Mouse (Mus musculus): ENCODE results near the gene Dnaaf3. TPM values are rescaled to one million over a fixed set of nuclear protein-coding genes. Genes with fewer than 3 reads are reported as not detected.
A peak's percentile ranks its signal among the peaks of the same experiment; 100 is the strongest.

Gene Dnaaf3
- polyA plus RNA-seq, 1 experiment from 2014 or later, result 0.13 TPM

DNA sequence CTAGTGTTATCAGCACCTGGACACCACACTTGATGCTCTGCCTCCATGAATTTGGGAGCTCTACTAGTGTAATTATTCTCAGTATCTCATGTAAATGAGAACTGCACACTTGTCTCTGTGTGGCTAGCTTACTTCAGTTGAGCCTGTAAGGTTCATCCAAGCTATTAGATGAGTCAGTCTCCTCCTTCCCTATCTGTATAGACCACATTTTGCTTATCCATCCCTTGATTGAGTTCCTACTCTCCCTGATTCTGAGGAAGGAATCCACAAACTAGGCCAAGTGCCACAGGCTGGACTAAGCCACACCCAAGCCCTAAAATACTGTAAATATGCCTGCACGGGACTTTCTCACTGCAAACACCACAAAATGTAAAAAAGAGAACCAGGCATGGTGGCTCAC is 38.3 kb downstream of the Dnaaf3 start:
- Histone ChIP-seq H3K27me3 (no peaks in the 10 kb centered on the region), H3K36me3 (peaks cover 87% of the 10 kb centered on the region), H3K9ac (no peak overlapping the region), H3K4me2 (peak overlapping the region; percentile 3; the same call in 1 of the 2 replicates), H3K9me3 (replicated peaks) (no peaks in the 10 kb centered on the region), H3K27ac (peak overlapping the region; percentile 25), H3K4me1 (replicated peaks) (peaks cover 79% of the 10 kb centered on the region), H3K4me3 (replicated peaks) (no peak overlapping the region)
- ATAC-seq (ENCODE audit: low read depth), result peak; percentile 60
- DNase-seq, result no peak
- WGBS (ENCODE audit: insufficient replicate concordance), result 25% methylated on average over 1 of the region's 1 CpGs

DNA sequence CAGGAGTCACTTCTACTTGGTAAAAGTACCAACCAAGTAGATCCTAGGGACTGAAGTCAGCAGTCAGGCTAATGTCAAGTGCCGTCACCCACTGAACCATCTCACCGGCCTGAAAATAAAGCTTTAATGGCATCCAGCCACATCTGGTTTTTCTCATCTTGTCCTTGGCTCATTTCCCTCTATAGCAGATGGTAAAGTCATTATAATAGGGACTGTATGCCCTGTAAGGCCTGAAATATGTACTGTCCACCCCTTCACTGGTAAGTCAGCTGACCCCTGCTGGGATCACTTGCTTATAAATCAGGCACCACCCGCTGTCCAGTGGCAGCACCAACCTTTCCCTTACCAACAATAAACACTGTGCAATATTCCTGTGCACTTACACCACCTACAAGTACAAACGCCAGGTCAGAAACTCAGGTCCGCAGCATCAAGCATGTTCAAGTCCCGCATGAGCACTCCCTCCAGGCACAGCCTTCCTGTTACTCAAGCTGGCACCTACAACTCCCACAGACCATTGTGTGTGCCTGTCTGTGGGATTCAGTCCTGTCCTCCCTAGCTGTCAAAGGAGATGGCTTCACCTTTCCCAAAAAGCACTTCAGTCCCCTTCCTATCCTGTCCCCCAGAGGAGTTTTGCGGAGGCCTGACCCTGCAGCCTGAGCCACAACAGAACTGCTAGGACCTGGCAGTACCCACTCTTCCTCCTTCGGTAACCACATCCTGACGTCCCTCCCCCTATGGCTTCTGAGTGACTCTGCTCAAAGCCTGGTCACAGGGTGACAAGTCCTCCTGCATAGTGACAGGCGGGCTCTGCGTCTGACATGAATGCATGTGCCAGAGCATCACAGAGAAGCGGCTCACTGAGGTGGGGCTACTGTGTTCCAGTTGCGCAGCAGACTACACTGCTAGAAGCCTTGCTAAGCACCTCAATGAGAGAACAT is 39.7 kb downstream of the Dnaaf3 start:
- peaks cover 92% of the 10 kb centered on the region for H3K36me3 ChIP-seq
- H3K9me3 ChIP-seq (replicated peaks), result no peaks in the 10 kb centered on the region
- no peak overlapping the region for H3K27ac ChIP-seq
- no peak overlapping the region for H3K9ac ChIP-seq
- H3K27me3 ChIP-seq, result no peaks in the 10 kb centered on the region
- no peak for DNase-seq
- no peak overlapping the region for H3K4me3 ChIP-seq (replicated peaks)
- H3K4me2 ChIP-seq, result no peak overlapping the region
- H3K4me1 ChIP-seq (replicated peaks), result peaks cover 64% of the 10 kb centered on the region
- ATAC-seq (ENCODE audit: low read depth), result peak; percentile 38; the same call in 1 of the 2 replicates
- 63% methylated on average over 13 of the region's 13 CpGs for WGBS (ENCODE audit: insufficient replicate concordance)

DNA sequence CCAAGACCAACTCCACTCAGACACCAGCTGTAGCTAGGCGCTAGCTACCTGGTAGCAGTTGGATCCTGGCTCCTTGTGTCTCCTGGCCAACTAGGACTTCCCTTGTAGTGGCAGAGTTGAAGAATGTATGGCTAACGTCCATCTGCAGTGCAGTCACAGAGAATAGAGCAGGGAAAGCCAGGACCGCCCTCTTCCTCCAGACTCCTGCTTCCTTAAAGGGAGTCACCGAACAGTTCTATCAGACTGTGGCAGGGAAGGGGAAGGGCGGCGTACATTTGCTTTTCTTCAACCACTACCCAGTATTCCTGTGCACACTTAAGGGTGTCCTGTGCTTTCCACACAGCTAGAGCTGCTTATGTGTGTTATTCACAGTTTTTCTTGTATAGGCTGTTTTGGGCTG is 40.9 kb downstream of the Dnaaf3 start:
- DNase-seq (no peak), ATAC-seq (ENCODE audit: low read depth) (0 out of 2 replicates have a peak, but pooled peaks have one; percentile 16)
- H3K4me3 ChIP-seq (replicated peaks), result no peak overlapping the region
- H3K27ac ChIP-seq, result 0 out of 2 replicates have a peak overlapping the region, but pooled peaks have one; percentile 47
- H3K36me3 ChIP-seq, result peaks cover 91% of the 10 kb centered on the region
- H3K27me3 ChIP-seq, result no peaks in the 10 kb centered on the region
- no peak overlapping the region for H3K9ac ChIP-seq
- no peaks in the 10 kb centered on the region for H3K9me3 ChIP-seq (replicated peaks)
- H3K4me2 ChIP-seq, result no peak overlapping the region
- 45% methylated on average over 6 of the region's 6 CpGs for WGBS (ENCODE audit: insufficient replicate concordance)
- H3K4me1 ChIP-seq (replicated peaks), result peaks cover 58% of the 10 kb centered on the region

DNA sequence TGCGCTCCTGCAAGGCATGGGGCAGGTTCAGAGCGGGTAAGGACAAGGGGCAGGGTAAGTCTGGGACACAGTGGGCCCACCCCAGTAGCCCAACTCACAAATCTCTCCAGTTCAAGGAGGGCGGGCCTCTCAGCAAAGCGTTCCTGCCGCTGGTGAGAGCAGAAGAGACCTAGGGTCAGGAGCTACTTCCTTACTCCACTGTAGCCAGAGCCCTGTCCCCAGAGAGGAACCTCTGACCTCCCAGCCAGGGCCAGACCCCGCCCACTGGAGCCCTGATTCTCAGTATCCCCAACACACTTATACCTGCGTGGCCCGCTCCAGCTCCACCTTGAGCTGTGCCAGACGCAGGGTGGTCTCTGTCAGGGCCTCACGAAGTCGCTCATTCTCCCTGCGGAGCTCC is 50.0 kb downstream of the Dnaaf3 start:
- Histone ChIP-seq H3K4me2 (no peak overlapping the region), H3K27me3 (peaks cover 23% of the 10 kb centered on the region), H3K27ac (no peak overlapping the region), H3K9ac (no peak overlapping the region), H3K4me3 (replicated peaks) (no peak overlapping the region), H3K9me3 (replicated peaks) (no peaks in the 10 kb centered on the region), H3K36me3 (peaks cover 65% of the 10 kb centered on the region), H3K4me1 (replicated peaks) (peaks cover 18% of the 10 kb centered on the region; the same call in 1 of the 2 replicates)
- DNase-seq, result no peak
- no peak for ATAC-seq (ENCODE audit: low read depth)
- WGBS (ENCODE audit: insufficient replicate concordance), result 84% methylated on average over 12 of the region's 12 CpGs

DNA sequence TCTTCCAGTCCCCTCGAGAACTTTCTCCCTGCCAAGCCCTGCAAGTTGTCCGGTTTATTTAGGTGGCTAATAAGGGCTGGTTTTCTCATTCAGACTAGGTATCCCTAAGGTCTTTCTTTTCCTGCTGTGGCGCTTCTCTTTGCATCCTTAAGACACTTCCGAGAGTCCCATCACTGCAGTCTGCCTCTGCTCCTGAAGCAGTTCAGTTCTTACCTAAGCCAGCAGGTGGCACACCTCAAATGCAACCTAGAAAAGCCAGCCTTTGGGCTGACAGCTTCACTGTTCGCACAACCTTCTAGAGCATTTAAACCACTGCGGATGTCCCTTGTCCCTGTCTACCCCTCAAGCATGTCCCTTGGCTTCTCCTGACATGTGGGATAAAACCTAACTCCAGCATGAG is 52.6 kb downstream of the Dnaaf3 start:
- no peak overlapping the region for H3K4me3 ChIP-seq (replicated peaks)
- H3K9ac ChIP-seq, result no peak overlapping the region
- H3K27ac ChIP-seq, result no peak overlapping the region
- 45% methylated on average over 6 of the region's 6 CpGs for WGBS (ENCODE audit: insufficient replicate concordance)
- H3K27me3 ChIP-seq, result peaks cover 45% of the 10 kb centered on the region
- H3K9me3 ChIP-seq (replicated peaks), result no peaks in the 10 kb centered on the region
- peaks cover 18% of the 10 kb centered on the region; the same call in 1 of the 2 replicates for H3K4me1 ChIP-seq (replicated peaks)
- H3K36me3 ChIP-seq, result peaks cover 41% of the 10 kb centered on the region
- no peak for ATAC-seq (ENCODE audit: low read depth)
- no peak overlapping the region for H3K4me2 ChIP-seq
- DNase-seq, result no peak

DNA sequence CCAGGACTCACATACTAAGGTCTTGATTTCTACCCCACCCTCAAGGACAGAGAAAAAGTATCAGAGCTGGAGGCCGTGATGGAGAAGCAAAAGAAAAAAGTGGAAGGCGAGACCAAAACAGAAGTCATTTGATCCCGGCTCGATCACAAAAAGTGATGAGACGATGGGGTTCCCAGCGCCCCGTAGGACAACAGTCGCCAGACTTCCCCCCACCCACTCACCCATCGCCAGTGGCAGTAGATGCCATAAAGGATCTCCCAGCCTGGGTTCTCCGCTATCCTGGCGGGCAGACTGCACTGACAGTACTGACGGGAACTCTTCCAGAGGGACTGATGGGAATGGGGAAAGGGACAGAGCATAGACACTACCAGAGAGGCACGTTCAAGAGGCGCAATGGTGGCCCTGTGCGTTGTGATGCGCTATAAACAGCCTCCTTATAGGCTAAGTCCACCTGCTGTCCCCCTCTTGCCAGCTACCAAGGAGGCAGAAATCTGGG is 53.4 kb downstream of the Dnaaf3 start:
- 7% methylated on average over 16 of the region's 16 CpGs for WGBS (ENCODE audit: insufficient replicate concordance)
- Histone ChIP-seq H3K9ac (no peak overlapping the region), H3K4me3 (replicated peaks) (peak overlapping the region; percentile 43), H3K4me1 (replicated peaks) (peaks cover 18% of the 10 kb centered on the region; the same call in 1 of the 2 replicates), H3K36me3 (peaks cover 32% of the 10 kb centered on the region), H3K27me3 (peaks cover 53% of the 10 kb centered on the region), H3K9me3 (replicated peaks) (no peaks in the 10 kb centered on the region), H3K4me2 (peak overlapping the region; percentile 57), H3K27ac (no peak overlapping the region; the same call in 1 of the 2 replicates)
- DNase-seq, result no peak
- no peak for ATAC-seq (ENCODE audit: low read depth)

DNA sequence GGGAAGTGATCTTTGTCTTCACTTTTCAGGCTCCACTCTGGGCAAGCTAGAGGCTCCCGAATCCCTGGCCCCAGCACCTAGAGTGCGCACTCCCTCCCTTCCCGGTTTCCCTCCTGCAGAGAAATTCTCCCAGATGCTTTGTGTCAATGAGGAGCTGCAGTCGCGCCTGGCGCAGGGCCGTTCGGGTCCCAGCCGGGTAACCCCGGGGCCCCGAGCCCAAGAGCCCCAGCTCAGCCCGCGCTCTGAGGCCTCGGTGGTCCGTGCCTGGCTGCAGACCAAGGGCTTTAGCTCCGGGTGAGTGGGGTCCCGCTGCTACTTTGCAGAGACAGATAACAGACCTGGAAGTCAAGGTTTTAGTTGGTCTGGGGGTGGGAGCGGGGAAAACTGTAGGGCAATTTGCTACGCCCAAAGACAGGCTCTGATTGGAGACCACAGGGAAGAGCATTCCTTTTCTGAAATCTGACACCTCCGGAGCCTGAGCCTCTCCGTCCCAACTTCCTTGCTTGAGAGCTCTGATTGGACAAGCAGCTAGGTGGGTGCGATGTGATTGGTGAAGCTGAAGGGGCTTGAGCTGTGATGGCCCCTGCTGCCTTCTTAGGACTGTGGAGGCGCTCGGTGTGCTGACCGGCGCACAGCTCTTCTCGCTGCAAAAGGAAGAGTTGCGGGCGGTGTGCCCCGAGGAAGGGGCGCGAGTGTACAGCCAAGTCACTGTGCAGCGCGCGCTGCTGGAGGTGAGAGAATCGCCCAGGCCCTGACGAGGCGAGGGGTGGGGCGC is 54.0 kb downstream of the Dnaaf3 start:
- Histone ChIP-seq H3K9ac (peak overlapping the region; percentile 13; the same call in 1 of the 2 replicates), H3K9me3 (replicated peaks) (no peaks in the 10 kb centered on the region), H3K4me3 (replicated peaks) (peak overlapping the region; percentile 43), H3K36me3 (peaks cover 26% of the 10 kb centered on the region), H3K4me2 (peak overlapping the region; percentile 57), H3K4me1 (replicated peaks) (peaks cover 18% of the 10 kb centered on the region; the same call in 1 of the 2 replicates), H3K27ac (no peak overlapping the region; the same call in 1 of the 2 replicates), H3K27me3 (peaks cover 59% of the 10 kb centered on the region)
- 2% methylated on average over 39 of the region's 39 CpGs for whole genome bisulfite sequencing (ENCODE audit: insufficient replicate concordance)
- ATAC-seq (ENCODE audit: low read depth) (peak; percentile 68), DNase-seq (no peak)

DNA sequence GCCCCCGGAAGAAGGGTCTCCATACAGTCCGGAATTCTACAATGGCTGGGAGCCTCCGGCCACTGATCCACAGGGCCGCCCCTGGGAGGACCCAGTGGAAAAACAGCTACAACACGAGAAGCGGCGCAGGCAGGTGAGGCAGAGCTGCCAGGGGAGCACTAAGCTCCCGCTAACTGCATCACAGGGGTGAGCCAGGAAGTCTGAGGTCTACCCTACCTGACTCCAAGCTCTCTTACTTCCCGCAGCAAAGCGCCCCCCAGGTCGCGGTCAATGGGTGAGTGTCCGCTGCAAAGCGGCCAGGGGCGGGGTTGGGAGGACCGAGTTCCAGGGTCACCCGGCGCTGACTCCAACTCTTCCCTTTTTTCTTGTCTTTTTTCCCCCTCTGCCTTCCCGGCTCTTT is 58.3 kb downstream of the Dnaaf3 start:
- H3K36me3 ChIP-seq, result no peaks in the 10 kb centered on the region
- H3K4me3 ChIP-seq (replicated peaks), result no peak overlapping the region
- ATAC-seq (ENCODE audit: low read depth) (no peak), DNase-seq (no peak)
- no peak overlapping the region for H3K27ac ChIP-seq
- 9% methylated on average over 19 of the region's 19 CpGs for WGBS (ENCODE audit: insufficient replicate concordance)
- H3K9ac ChIP-seq, result no peak overlapping the region
- H3K4me2 ChIP-seq, result no peak overlapping the region
- peaks cover 25% of the 10 kb centered on the region for H3K4me1 ChIP-seq (replicated peaks)
- H3K9me3 ChIP-seq (replicated peaks), result no peaks in the 10 kb centered on the region
- H3K27me3 ChIP-seq, result peaks cover 95% of the 10 kb centered on the region

Small RNAs within 50 kb of the gene (microRNA-seq; reads per million reads assigned to microRNA genes)
- not detected for gene Gm23577

Other genes starting within 250 kb of the Dnaaf3 start
- not detected in 2 replicates for gene Ncr1, start 194.7 kb downstream of the Dnaaf3 start, polyA plus RNA-seq (2015; fragmentation: Nextera tagmentation; extraction: Ambion mirVana)
- 4.3 and 4.6 TPM in 2 replicates for gene Gp6, start 134.7 kb downstream of the Dnaaf3 start, polyA plus RNA-seq (2015; fragmentation: Nextera tagmentation; extraction: Ambion mirVana)
- 7.7 and 7.9 TPM in 2 replicates for gene Rdh13, start 86.8 kb downstream of the Dnaaf3 start, polyA plus RNA-seq (2015; fragmentation: Nextera tagmentation; extraction: Ambion mirVana)
- gene Eps8l1, start 71.8 kb downstream of the Dnaaf3 start, polyA plus RNA-seq (2015; fragmentation: Nextera tagmentation; extraction: Ambion mirVana), result 1.4 TPM in 2 replicates
- gene Ppp1r12c, start 30.8 kb downstream of the Dnaaf3 start, polyA plus RNA-seq (2015; fragmentation: Nextera tagmentation; extraction: Ambion mirVana), result 17.1 and 18.8 TPM in 2 replicates
- gene Tnnt1, start 16.1 kb downstream of the Dnaaf3 start, polyA plus RNA-seq (2015; fragmentation: Nextera tagmentation; extraction: Ambion mirVana), result 13.2 and 13.4 TPM in 2 replicates
- gene Tnni3, start 8.2 kb downstream of the Dnaaf3 start, polyA plus RNA-seq (2015; fragmentation: Nextera tagmentation; extraction: Ambion mirVana), result 1.1 and 4.5 TPM in 2 replicates
- 0.39 and 0.46 TPM in 2 replicates for gene Syt5, start 15.1 kb upstream of the Dnaaf3 start, polyA plus RNA-seq (2015; fragmentation: Nextera tagmentation; extraction: Ambion mirVana)
- gene Ptprh, start 71.6 kb upstream of the Dnaaf3 start, polyA plus RNA-seq (2015; fragmentation: Nextera tagmentation; extraction: Ambion mirVana), result not detected in 2 replicates
- gene Tmem86b, start 99.0 kb upstream of the Dnaaf3 start, polyA plus RNA-seq (2015; fragmentation: Nextera tagmentation; extraction: Ambion mirVana), result 22.6 and 25.1 TPM in 2 replicates
- gene Ppp6r1, start 126.6 kb upstream of the Dnaaf3 start, polyA plus RNA-seq (2015; fragmentation: Nextera tagmentation; extraction: Ambion mirVana), result 5.7 and 7.1 TPM in 2 replicates
- 77.8 and 83.4 TPM in 2 replicates for gene Hspbp1, start 152.6 kb upstream of the Dnaaf3 start, polyA plus RNA-seq (2015; fragmentation: Nextera tagmentation; extraction: Ambion mirVana)
- 0.08 and 0.10 TPM in 2 replicates for gene Brsk1, start 158.2 kb upstream of the Dnaaf3 start, polyA plus RNA-seq (2015; fragmentation: Nextera tagmentation; extraction: Ambion mirVana)
- 0.09 and 0.15 TPM in 2 replicates for gene Tmem150b, start 192.8 kb upstream of the Dnaaf3 start, polyA plus RNA-seq (2015; fragmentation: Nextera tagmentation; extraction: Ambion mirVana)
- 61.6 and 63.9 TPM in 2 replicates for gene Kmt5c, start 207.7 kb upstream of the Dnaaf3 start, polyA plus RNA-seq (2015; fragmentation: Nextera tagmentation; extraction: Ambion mirVana)
- gene Cox6b2, start 220.6 kb upstream of the Dnaaf3 start, polyA plus RNA-seq (2015; fragmentation: Nextera tagmentation; extraction: Ambion mirVana), result 98.6 and 105 TPM in 2 replicates
- gene Fam71e2, start 238.8 kb upstream of the Dnaaf3 start, polyA plus RNA-seq (2015; fragmentation: Nextera tagmentation; extraction: Ambion mirVana), result not detected in 2 replicates

Measured in liver, embryonic 13.5 days (tissue).